Mouse (Mus musculus): Measurements from ENCODE around the gene Gm29094.
"Not testable (repeated sequence)": the region's sequence is repeated elsewhere in the genome, so short reads cannot be mapped to it uniquely, and the experiment has no call there.

Gene Gm29094

GRCm38 (mm10) chr9:89240516-89241019, 41.4 kb downstream of the Gm29094 start:
- not testable (repeated sequence) for DNase-seq (ENCODE audit: low read depth, low spot score)

- DNase-seq (ENCODE audit: low read depth, low spot score), result no peak
Measured at GRCm38 (mm10) chr9:89253400-89253799, 54.2 kb downstream of the Gm29094 start.

GRCm38 (mm10) chr9:89256556-89257335, 57.6 kb downstream of the Gm29094 start:
- DNase-seq (ENCODE audit: low read depth, low spot score), result no peak

GRCm38 (mm10) chr9:89263968-89264367, 64.8 kb downstream of the Gm29094 start:
- DNase-seq (ENCODE audit: low read depth, low spot score), result no peak

GRCm38 (mm10) chr9:89264571-89264970, 65.4 kb downstream of the Gm29094 start:
- DNase-seq (ENCODE audit: low read depth, low spot score), result no peak

Data from c-Kit-negative CD71-positive TER-119-positive erythroid progenitor cells, embryonic 14.5 days (primary cell).